Mouse (Mus musculus) gastrocnemius, postnatal 4 days (tissue): ENCODE results near the gene Rad54l2. TPM values are rescaled to one million over a fixed set of nuclear protein-coding genes. Genes with fewer than 3 reads are reported as not detected.
A peak's percentile ranks its signal among the peaks of the same experiment; 100 is the strongest.

ENCODE experiments used
- DNase-seq, 2 experiments: peaks; one replicate each; pipeline ENCODE4 v3.0.0; 2021 to 2022; ENCODE audit warnings: low spot score in 2 of 2, mixed read lengths in 2 of 2
- long read RNA-seq, 2 experiments: library from polyadenylated mRNA; stranded (forward); transcript quantifications; one replicate each; pipeline ENCODE4 v2.0.0; 2021
- total RNA-seq, 2 experiments: library from RNA; stranded (reverse); gene quantifications; 2 replicates each; pipeline ENCODE4 v1.2.3; 2021

The Rad54l2 gene
- total RNA-seq, result 10 to 100 TPM; 13.6 to 15.0 TPM
- long read RNA-seq, experiment 1, result 0 reads
- long read RNA-seq, experiment 2, partial matches to known transcripts, result 1 of 4 reads
- long read RNA-seq, experiment 2, other reads (novel, unspliced or antisense), result 3 of 4 reads

DNA sequence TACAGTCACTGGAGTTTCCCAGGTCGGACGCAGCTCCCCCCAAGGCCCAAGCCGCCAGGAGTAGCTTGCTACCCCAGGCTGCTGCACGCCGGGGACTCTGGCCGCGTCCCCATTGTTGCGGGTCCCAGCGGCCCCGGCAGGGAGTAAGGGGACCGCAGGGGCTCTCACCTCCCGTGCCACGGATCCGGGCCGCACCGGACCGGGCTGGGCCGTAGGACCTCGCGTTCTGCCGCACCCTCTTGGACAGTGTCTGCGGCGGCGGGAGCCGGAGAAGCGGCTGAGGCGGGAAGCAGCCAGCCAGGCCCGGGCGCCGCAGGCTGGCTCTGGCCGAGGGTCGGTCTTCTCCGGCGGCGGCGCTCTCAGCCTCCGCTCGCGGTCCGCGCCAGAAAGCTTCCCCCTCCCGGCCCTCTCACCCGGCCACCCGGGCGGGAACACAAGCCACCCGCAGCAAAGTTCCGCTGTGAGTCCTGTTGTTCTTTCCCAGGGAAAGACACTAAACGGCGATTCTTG, at the start of gene Rad54l2:
Gene Rad54l2 (minus strand): TSS at position 383 of the 510 bp plus-strand sequence.
- DNase-seq, result peak; percentile 78 to 90

DNA sequence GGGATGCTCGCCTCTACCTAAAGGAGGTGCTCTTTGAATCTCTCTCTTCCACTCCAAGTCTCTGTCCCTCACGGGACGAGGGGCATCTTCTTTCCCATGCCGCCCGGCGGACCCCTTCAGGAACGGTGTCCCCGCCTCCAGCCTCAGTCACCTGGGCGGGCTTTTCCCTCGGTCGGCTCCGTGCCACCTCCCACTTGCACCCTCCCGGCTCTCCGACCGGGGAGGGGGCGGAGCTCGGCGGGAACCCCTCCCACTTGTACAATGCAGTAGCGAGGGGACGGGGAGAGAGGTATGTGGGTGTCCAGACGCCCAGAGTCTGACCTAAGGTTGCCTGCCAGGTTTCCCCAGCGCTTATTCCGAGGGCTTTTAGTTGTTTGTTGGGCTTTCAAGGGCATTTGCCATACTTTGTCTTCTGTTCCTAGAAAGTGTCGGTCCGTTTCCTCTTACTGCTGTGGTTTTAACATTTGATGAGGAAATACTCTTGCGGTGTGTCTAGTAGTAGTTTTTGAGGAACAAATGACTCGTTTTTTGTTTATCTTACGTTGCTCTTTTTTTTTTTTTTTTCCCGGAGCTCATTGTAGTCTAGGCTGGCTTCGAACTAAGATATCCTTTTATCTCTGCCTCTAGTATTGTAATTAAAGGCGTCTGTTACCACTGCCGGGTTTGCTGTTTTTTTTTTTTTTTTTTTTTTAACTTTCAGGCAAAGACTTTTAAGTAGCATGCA, 33.5 kb upstream of the Rad54l2 start:
- peak; percentile 81 to 88 for DNase-seq

GRCm38 (mm10) chr9:106821618-106822380, 32.8 kb upstream of the Rad54l2 start, which contains the start of gene Dcaf1:
Dcaf1 (plus strand) TSS chr9:106821874.
- DNase-seq, result peak; percentile 69 to 91

DNA sequence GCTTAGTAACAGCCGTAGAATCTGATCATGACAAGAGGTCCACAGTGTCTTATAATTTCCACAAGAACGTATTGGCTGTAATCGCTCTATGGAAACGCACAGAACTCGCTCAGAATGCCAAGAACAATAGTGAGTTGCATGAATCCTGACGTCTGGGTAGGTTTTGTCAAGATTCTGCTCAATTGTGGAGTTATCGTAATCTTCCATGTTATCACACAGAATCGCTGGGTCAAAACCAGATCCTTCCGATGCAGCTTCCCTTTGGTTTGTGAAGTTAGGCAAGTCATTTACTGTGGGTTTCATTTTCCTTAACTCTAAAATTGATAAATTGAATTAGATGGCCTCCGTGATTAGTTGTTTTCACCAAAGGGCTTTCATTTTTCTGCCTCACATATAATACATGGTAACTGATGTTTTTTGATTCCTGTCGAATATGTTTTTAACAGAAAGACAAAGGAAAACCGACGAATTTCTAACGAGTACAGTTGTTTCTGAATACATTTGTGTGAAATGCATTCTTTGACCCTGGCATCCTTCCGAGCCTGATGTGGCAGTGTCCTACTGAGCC, 32.1 kb upstream of the Rad54l2 start:
- no peak for DNase-seq

DNA sequence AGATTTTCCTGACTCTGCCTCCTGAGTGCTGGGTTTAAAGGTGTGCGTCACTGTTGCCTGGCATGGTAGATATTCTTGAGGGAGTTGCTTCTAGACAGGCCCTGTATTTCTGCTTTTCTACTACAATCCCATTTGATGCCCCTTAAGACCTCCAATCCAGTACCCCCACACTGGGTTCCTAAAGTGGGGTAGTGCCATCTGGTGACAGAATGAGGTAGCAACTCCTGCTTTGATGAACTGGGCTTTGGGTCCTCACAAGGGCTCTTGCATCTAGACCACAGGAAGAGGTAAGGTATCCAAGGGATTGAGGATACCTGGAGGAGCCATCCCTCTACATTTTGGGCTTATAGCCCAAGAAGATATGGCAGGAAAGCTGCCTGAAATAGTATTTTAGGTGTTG, 30.2 kb upstream of the Rad54l2 start:
- DNase-seq, result no peak

DNA sequence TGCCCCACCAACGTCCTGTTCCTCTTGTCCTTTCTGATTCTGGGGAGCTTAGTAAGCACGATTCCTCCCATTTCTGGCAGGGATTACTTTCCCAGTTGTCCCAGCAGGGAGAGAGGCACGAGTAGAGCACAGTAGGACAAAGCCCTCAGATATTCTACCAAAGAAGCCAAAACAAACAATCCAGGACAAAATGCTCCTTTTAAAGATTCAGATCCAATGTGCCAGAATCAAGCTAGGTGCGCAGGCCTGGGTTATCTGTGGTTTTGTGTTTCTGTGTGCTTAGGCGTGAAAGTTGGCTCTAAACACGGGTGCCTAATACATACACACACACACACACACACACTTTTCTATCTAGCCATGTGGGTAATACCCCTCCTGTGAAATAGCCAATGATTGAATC, 29.2 kb upstream of the Rad54l2 start:
- DNase-seq, result no peak

GRCm38 (mm10) chr9:106806503-106806902, 17.5 kb upstream of the Rad54l2 start:
- no peak for DNase-seq

DNA sequence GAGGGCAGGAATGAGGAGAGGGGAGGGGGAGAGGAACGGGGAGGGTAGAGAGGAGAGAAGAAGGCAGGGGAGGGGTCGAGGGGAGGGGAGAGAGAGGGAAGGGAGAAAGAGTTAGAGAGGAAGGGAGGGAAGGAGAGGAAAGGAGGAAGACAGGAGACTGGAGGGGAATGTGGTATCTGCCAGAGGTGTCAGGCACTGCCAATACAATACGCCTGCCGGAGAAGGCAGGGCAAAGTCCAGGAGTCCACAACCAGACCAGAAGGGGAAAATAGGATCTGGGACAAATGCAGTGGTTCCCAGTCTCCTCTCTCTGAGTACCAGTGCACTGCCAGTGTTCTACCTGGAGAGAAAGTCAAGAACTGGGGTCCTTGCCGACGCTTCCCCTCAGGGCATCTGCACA, 1.8 kb upstream of the Rad54l2 start:
- DNase-seq, result no peak

GRCm38 (mm10) chr9:106789363-106789762, 369 bp upstream of the Rad54l2 start:
- DNase-seq, result no peak

GRCm38 (mm10) chr9:106787979-106788811, 799 bp downstream of the Rad54l2 start:
- no peak for DNase-seq

DNA sequence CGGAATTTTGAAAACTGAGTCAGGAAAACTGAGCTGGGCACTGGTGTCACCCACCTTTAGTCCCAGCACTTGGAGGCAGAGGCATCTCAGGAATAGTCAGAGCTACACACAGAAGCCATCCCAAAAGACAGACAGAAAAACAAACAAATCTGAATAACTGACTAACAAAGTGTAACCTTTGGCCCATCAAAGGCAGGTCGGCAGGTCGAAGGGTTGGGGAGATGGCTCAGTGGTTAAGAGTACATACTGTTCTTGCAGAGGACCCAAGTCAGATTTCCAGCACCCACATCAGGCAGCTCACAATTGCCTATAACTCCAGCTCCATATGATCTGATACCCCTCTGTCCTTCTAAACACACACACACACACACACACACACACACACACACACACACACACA, 3.8 kb downstream of the Rad54l2 start:
- DNase-seq, result no peak

DNA sequence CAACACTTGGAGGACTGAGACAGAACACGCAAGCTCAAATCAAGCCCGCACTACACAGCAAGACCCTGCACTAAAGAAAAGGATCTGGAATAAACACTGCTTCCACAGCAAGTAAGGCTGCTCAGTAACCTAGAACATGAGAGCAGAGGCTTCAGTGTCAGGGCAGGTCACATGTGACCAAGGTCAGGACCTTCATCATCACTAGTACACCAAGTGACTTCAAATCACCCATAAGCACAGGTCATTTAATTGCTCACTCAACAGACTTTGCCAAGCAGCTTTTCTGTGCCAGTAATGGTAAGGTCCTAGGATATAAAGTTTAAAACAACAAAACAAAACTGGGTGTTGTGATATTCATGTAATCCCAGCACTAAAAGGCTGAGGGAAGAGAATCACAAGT, 5.4 kb downstream of the Rad54l2 start:
- no peak for DNase-seq

- DNase-seq, result no peak
Measured at GRCm38 (mm10) chr9:106780086-106780485, 8.9 kb downstream of the Rad54l2 start.

DNA sequence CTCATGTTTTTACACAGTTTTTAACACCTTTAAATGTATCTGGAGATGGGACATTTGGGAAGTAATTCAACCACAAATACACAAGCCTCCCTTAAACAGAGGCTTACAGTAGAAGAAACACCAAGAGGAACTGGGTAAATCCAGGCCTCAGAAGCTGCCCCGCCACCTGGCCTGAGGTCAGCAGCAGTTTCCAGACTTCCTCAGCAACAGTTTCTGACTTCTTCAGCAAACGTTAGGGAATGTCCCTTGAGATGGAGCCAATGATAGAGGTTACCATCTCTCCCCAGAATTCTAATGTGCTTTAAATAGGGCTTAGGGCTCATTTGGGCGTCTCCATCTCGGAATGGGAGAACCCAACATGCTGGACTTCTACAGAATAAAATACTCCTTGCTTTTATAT, 10.7 kb downstream of the Rad54l2 start:
- DNase-seq, result no peak

GRCm38 (mm10) chr9:106777423-106777822, 11.6 kb downstream of the Rad54l2 start:
- no peak for DNase-seq

GRCm38 (mm10) chr9:106776116-106776515, 12.9 kb downstream of the Rad54l2 start:
- DNase-seq, result no peak

DNA sequence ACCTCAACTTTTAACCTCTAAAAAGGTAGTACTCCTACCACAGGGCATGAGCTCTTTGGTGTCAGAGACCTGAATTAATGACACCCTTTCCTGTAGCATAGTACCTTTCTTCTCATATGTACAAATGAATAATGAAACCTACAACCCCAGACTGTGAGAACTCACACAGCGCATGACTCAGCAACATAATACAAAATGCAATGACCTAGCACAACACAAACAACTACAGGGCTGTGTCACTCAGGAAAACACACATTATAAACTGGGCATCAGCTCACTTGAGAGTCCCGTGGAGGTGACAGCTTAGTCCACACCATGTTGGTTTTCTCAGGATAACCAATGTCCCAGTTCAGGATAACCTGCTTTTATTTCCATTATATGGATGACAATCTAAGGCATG, 17.2 kb downstream of the Rad54l2 start:
- no peak for DNase-seq

GRCm38 (mm10) chr9:106770216-106770615, 18.8 kb downstream of the Rad54l2 start:
- DNase-seq, result no peak

DNA sequence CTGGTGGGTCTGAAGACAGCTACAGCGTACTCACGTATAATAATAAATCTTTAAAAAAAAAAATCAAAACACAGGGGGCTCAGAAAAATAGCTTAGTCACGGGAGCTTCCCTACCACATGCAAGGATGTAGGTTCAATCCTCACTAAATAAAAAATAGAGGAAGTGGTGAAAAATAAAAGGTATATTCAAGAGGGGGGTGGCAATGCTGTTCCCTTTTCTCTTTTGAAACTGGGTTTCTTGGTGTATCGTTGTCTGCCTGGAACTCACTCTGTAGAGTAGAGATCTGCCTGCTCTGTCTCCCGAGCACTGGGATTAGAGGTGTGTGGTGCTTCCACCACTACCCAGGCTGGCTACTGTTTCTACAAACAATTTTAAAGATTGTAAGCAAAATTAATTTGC, 19.2 kb downstream of the Rad54l2 start:
- DNase-seq, result no peak

DNA sequence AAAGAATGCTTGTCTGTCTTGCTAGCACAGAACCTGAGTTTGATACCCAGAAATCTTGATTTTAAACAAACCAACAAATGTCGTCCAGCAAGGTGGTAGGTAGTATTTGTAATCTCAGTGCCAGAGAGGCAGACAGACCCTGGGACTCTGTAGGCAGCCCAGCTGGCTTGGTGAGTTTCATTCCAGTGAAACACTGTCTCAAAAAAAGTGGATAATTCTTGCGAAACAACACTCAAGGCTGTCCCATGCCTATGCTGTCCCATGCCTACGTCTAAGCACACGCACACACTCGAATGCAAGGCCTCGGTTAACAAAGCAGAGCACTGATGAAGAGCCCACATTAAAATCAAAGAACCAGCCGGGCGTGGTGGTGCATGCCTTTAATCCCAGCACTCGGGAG, 32.6 kb downstream of the Rad54l2 start:
- DNase-seq, result no peak

GRCm38 (mm10) chr9:106755776-106756175, 33.2 kb downstream of the Rad54l2 start:
- no peak for DNase-seq
